Mouse (Mus musculus): ENCODE measurements around the gene D130052B06Rik. TPM values are rescaled to one million over a fixed set of nuclear protein-coding genes. Genes with fewer than 3 reads are reported as not detected.

The D130052B06Rik gene
- polyA plus RNA-seq (2012; rRNA removed): not detected in 2 replicates

GRCm38 (mm10) chr11:33598986-33599385 lies at the start of gene D130052B06Rik:
Gene D130052B06Rik (plus strand): TSS chr11:33599302.
- TF ChIP-seq CTCF (IDR thresholded peaks at IDR 0.05; ENCODE audit: insufficient read depth, low read length) (no peak), POLR2A (IDR thresholded peaks at IDR 0.05; ENCODE audit: borderline replicate concordance, extremely low read depth, low read depth, low read length) (no peak)
- WGBS: 62% methylated on average over 4 of the region's 4 CpGs
- peak; percentile 1 for DNase-seq

GRCm38 (mm10) chr11:33550861-33551560 lies 48.1 kb upstream of the D130052B06Rik start:
- DNase-seq: no peak
- Histone ChIP-seq H3K4me3 (replicated peaks; ENCODE audit: extremely low read depth, low read depth, low read length) (no peak overlapping the region), H3K4me1 (ENCODE audit: control insufficient read depth, insufficient read depth, low read length) (no peaks in the 10 kb centered on the region)
- WGBS: 72% methylated on average over 14 of the region's 14 CpGs
- TF ChIP-seq POLR2A (IDR thresholded peaks at IDR 0.05; ENCODE audit: borderline replicate concordance, extremely low read depth, low read depth, low read length) (no peak), CTCF (IDR thresholded peaks at IDR 0.05; ENCODE audit: insufficient read depth, low read length) (no peak)

More at GRCm38 (mm10) chr11:33598986-33599385, at the start of gene D130052B06Rik:
- Histone ChIP-seq H3K4me3 (replicated peaks; ENCODE audit: extremely low read depth, low read depth, low read length) (no peak within 1 kb of the TSS), H3K4me1 (ENCODE audit: control insufficient read depth, insufficient read depth, low read length) (no peaks in the 10 kb centered on the region; the same call in 1 of the 2 replicates)

- Histone ChIP-seq H3K4me3 (replicated peaks; ENCODE audit: extremely low read depth, low read depth, low read length) (no peak overlapping the region), H3K4me1 (ENCODE audit: control insufficient read depth, insufficient read depth, low read length) (no peaks in the 10 kb centered on the region)
- no peak for TF ChIP-seq POLR2A (IDR thresholded peaks at IDR 0.05; ENCODE audit: borderline replicate concordance, extremely low read depth, low read depth, low read length)
- TF ChIP-seq CTCF (IDR thresholded peaks at IDR 0.05; ENCODE audit: insufficient read depth, low read length): no peak
- no peak for DNase-seq
- WGBS: 78% methylated on average over 8 of the region's 8 CpGs
These were observed 45.0 kb upstream of the D130052B06Rik start for GRCm38 (mm10) chr11:33554123-33554522.

GRCm38 (mm10) chr11:33563921-33564320 lies 35.2 kb upstream of the D130052B06Rik start:
- Histone ChIP-seq H3K4me1 (ENCODE audit: control insufficient read depth, insufficient read depth, low read length) (no peaks in the 10 kb centered on the region), H3K4me3 (replicated peaks; ENCODE audit: extremely low read depth, low read depth, low read length) (no peak overlapping the region)
- no peak for DNase-seq
- TF ChIP-seq CTCF (IDR thresholded peaks at IDR 0.05; ENCODE audit: insufficient read depth, low read length) (no peak), POLR2A (IDR thresholded peaks at IDR 0.05; ENCODE audit: borderline replicate concordance, extremely low read depth, low read depth, low read length) (no peak)
- 76% methylated on average over 2 of the region's 2 CpGs for WGBS

- DNase-seq: peak; percentile 14
- Histone ChIP-seq H3K4me1 (ENCODE audit: control insufficient read depth, insufficient read depth, low read length) (no peaks in the 10 kb centered on the region), H3K4me3 (replicated peaks; ENCODE audit: extremely low read depth, low read depth, low read length) (no peak overlapping the region)
- no peak for TF ChIP-seq CTCF (IDR thresholded peaks at IDR 0.05; ENCODE audit: insufficient read depth, low read length)
- no peak for TF ChIP-seq POLR2A (IDR thresholded peaks at IDR 0.05; ENCODE audit: borderline replicate concordance, extremely low read depth, low read depth, low read length)
These were observed 28.7 kb upstream of the D130052B06Rik start for GRCm38 (mm10) chr11:33570413-33570812.

- peaks cover 3% of the 10 kb centered on the region; the same call in 1 of the 2 replicates for H3K4me1 ChIP-seq (ENCODE audit: control insufficient read depth, insufficient read depth, low read length)
- no peak for DNase-seq
- 85% methylated on average over 3 of the region's 3 CpGs for WGBS
- TF ChIP-seq CTCF (IDR thresholded peaks at IDR 0.05; ENCODE audit: insufficient read depth, low read length) (no peak), POLR2A (IDR thresholded peaks at IDR 0.05; ENCODE audit: borderline replicate concordance, extremely low read depth, low read depth, low read length) (no peak)
- H3K4me3 ChIP-seq (replicated peaks; ENCODE audit: extremely low read depth, low read depth, low read length): no peak overlapping the region
These were observed 24.2 kb upstream of the D130052B06Rik start for GRCm38 (mm10) chr11:33574944-33575343.

- TF ChIP-seq POLR2A (IDR thresholded peaks at IDR 0.05; ENCODE audit: borderline replicate concordance, extremely low read depth, low read depth, low read length) (no peak), CTCF (IDR thresholded peaks at IDR 0.05; ENCODE audit: insufficient read depth, low read length) (no peak)
- H3K4me3 ChIP-seq (replicated peaks; ENCODE audit: extremely low read depth, low read depth, low read length): peak within 1 kb of the TSS; percentile 19
- DNase-seq: peak; percentile 15
- WGBS: 48% methylated on average over 6 of the region's 6 CpGs
- peaks cover 3% of the 10 kb centered on the region; the same call in 1 of the 2 replicates for H3K4me1 ChIP-seq (ENCODE audit: control insufficient read depth, insufficient read depth, low read length)
These were observed 20.2 kb upstream of the D130052B06Rik start, which contains the start of gene Gabrp for GRCm38 (mm10) chr11:33578859-33579258. Gene Gabrp (minus strand): TSS chr11:33578959.

- DNase-seq: peak; percentile 18
- Histone ChIP-seq H3K4me1 (ENCODE audit: control insufficient read depth, insufficient read depth, low read length) (peaks cover 3% of the 10 kb centered on the region; the same call in 1 of the 2 replicates), H3K4me3 (replicated peaks; ENCODE audit: extremely low read depth, low read depth, low read length) (no peak overlapping the region)
- no peak for TF ChIP-seq POLR2A (IDR thresholded peaks at IDR 0.05; ENCODE audit: borderline replicate concordance, extremely low read depth, low read depth, low read length)
- no peak for TF ChIP-seq CTCF (IDR thresholded peaks at IDR 0.05; ENCODE audit: insufficient read depth, low read length)
- WGBS: 14% methylated on average over 3 of the region's 3 CpGs
These were observed 19.5 kb upstream of the D130052B06Rik start for GRCm38 (mm10) chr11:33579621-33580020.

- no peak for TF ChIP-seq POLR2A (IDR thresholded peaks at IDR 0.05; ENCODE audit: borderline replicate concordance, extremely low read depth, low read depth, low read length)
- Histone ChIP-seq H3K4me1 (ENCODE audit: control insufficient read depth, insufficient read depth, low read length) (no peaks in the 10 kb centered on the region), H3K4me3 (replicated peaks; ENCODE audit: extremely low read depth, low read depth, low read length) (no peak overlapping the region)
- WGBS: 62% methylated on average over 6 of the region's 6 CpGs
- DNase-seq: no peak
These were observed 12.5 kb upstream of the D130052B06Rik start for GRCm38 (mm10) chr11:33586614-33587013.

GRCm38 (mm10) chr11:33590771-33591170 lies 8.3 kb upstream of the D130052B06Rik start:
- DNase-seq: no peak
- H3K4me3 ChIP-seq (replicated peaks; ENCODE audit: extremely low read depth, low read depth, low read length): no peak overlapping the region
- TF ChIP-seq CTCF (IDR thresholded peaks at IDR 0.05; ENCODE audit: insufficient read depth, low read length) (no peak), POLR2A (IDR thresholded peaks at IDR 0.05; ENCODE audit: borderline replicate concordance, extremely low read depth, low read depth, low read length) (no peak)
- H3K4me1 ChIP-seq (ENCODE audit: control insufficient read depth, insufficient read depth, low read length): no peaks in the 10 kb centered on the region
- WGBS: 84% methylated on average over 3 of the region's 3 CpGs
